Mouse (Mus musculus): Measurements from ENCODE around the gene Naaladl2. TPM values are rescaled to one million over a fixed set of nuclear protein-coding genes. Genes with fewer than 3 reads are reported as not detected.

Naaladl2 gene
- 0.18 and 0.32 TPM in 2 replicates for polyA plus RNA-seq (2015; fragmentation: Nextera tagmentation; extraction: Ambion mirVana)

DNA sequence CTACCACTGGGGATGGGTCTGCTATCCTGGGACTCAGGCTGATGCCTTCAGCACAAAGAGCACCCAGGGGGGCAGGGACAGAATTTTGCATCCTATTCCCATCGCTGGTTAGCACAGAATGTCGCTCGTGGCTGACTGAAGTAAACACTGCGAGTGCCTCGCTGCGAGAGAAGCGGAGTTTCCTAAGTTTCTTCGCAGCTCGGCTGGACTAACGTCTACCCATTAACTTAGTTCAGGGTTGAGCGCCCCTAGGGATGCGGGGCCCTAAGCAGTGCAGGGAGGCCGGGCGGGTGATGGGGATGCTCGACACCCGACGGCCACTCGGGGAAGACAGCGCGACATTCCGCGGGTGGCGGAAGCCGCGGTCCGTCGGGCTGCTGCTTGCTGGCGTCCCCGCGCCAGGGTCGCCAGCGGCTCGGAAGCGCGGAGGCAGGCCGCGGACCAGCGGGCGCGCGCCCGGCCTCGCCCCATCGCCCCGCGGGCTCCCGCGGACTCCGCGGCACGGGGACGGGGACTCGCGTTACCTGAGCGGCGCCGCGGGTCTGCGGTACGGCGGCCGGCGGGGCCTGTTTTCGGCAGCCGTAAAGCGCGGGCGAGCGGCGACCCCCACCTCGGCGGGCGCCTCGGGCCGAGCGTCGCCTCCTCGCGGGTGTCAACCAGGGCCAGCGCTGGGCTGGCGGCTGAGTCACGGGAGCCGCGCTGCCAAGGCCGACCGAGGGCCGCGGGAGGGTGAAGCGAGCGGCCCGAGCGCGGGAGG is at the start of gene Naaladl2:
TSS of gene Naaladl2 (minus strand) at position 707 of the 757 bp plus-strand sequence.
- peak within 1 kb of the TSS; percentile 66 for H3K4me3 ChIP-seq
- peak within 1 kb of the TSS; percentile 65 for H3K27ac ChIP-seq (replicated peaks)
- H3K27me3 ChIP-seq, result no peaks in the 10 kb centered on the region
- no peaks in the 10 kb centered on the region for H3K36me3 ChIP-seq
- peak within 1 kb of the TSS; percentile 64 for H3K4me2 ChIP-seq (replicated peaks)
- peak; percentile 95 for ATAC-seq (replicated peaks)
- under 1% methylated on average over 93 of the region's 93 CpGs for WGBS
- H3K9ac ChIP-seq (replicated peaks), result peak within 1 kb of the TSS; percentile 62
- H3K4me1 ChIP-seq, result peaks cover 18% of the 10 kb centered on the region
- H3K9me3 ChIP-seq, result no peaks in the 10 kb centered on the region

DNA sequence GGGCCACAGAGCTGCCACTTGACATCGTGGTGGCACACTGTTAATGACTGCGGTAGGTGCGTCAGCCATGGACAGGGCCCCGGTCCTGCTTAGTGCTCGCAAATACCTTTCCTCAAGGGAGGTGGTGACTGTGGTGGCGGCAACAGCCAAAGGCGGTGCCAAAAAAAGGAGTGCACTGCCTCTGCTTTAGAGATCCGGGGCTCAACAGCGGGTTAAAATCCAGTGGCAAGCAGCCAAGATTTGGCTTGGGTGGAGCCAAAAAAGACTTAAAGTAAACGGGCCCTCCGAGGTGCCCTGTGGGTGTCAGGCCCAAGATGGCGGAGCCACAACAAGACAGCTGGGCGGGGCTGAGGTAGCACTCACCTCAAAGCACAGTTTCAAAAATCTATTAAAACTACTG is 7.7 kb upstream of the Naaladl2 start:
- no peaks in the 10 kb centered on the region for H3K27me3 ChIP-seq
- peaks cover 16% of the 10 kb centered on the region for H3K9me3 ChIP-seq
- no peaks in the 10 kb centered on the region for H3K4me1 ChIP-seq
- 95% methylated on average over 13 of the region's 13 CpGs for WGBS
- H3K9ac ChIP-seq (replicated peaks), result no peak overlapping the region
- H3K36me3 ChIP-seq, result no peaks in the 10 kb centered on the region
- no peak overlapping the region for H3K4me2 ChIP-seq (replicated peaks)
- H3K27ac ChIP-seq (replicated peaks), result no peak overlapping the region
- H3K4me3 ChIP-seq, result no peak overlapping the region
- no peak for ATAC-seq (replicated peaks)

DNA sequence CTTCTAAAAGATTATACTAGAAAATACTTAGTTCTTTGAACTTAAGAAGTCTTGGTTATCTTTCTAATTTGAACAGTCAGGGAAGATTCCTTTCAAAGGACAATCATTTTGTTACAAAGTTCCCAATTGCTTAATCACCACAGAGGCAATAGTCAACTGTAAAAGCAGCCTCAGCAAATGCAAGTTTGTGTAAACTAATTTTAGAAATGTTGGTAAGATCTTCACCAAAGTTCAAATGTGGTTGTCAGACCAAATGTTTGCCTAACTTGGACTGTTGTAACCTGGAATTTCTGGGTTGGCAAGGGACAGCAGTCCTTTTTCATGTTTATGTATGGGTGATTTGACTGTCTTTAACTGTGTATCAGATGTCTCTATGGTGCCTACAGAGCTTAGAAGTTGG is 3.2 kb upstream of the Naaladl2 start:
- Histone ChIP-seq H3K27ac (replicated peaks) (no peak overlapping the region), H3K4me2 (replicated peaks) (no peak overlapping the region)

DNA sequence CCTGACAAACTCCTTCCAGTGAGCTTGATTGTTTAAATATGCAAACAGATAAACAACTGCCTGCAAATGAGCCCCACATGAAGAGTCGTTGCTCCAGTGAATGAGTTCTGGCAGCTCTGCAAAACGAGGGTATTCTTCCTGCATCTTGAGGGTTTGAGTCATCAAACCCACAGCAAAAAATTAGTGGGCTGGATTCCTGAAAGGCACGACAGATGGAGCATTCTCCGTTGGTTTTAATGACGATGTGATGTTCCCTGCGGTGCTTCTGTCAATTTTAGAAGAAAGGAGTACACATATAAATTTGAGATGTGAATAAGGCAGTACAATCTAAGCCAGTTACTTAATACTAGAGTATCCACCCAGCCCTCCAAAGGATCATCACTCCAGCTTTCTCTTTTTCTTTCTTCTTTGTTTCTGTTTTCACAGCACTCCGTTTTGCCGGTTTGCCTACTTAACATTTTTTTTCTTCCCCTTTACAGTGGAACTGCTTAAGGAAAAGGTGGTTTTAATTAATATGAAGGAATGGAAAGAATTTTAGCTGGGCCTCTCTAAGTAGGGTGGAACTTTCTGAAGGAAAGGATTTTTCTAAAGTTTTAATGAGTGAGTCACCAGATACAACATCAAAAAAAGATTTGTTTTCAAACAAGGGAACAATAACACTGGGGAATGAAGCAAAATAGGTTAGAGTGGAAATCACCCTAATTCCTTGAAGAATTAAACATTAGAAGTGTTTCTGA is 1.1 kb upstream of the Naaladl2 start:
- Histone ChIP-seq H3K4me3 (no peak overlapping the region), H3K9me3 (no peaks in the 10 kb centered on the region), H3K9ac (replicated peaks) (no peak overlapping the region), H3K27me3 (no peaks in the 10 kb centered on the region), H3K36me3 (no peaks in the 10 kb centered on the region), H3K27ac (replicated peaks) (peak overlapping the region; percentile 65), H3K4me1 (peaks cover 18% of the 10 kb centered on the region), H3K4me2 (replicated peaks) (peak overlapping the region; percentile 64; the same call in 1 of the 2 replicates)
- WGBS, result 2% methylated on average over 8 of the region's 8 CpGs
- ATAC-seq (replicated peaks), result peak; percentile 7; the same call in 1 of the 2 replicates

More for the DNA sequence above, 3.2 kb upstream of the Naaladl2 start:
- H3K4me1 ChIP-seq, result peaks cover 18% of the 10 kb centered on the region
- no peak overlapping the region for H3K4me3 ChIP-seq
- H3K27me3 ChIP-seq, result no peaks in the 10 kb centered on the region
- H3K9me3 ChIP-seq, result peaks cover 7% of the 10 kb centered on the region; the same call in 1 of the 2 replicates
- no peak overlapping the region for H3K9ac ChIP-seq (replicated peaks)
- no peak for ATAC-seq (replicated peaks)
- H3K36me3 ChIP-seq, result no peaks in the 10 kb centered on the region

DNA sequence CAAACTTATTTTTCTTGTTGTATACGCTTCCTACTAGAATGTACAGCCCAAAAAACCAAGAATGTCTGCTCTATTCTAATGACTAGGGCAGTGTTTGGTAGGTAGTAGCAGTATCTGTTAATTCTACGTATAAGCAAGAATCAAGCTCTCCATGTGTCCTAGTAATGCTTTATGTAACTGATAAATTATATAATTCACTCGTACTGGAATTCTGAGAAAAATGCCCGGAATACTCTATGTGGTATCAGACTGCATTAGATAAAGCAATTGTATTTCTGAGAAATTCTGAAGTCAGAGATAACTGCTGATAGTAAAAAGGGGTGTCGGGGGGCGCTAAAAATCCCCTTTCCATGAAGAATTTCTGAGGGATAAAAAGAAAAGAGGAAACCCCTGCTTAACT is 950 bp downstream of the Naaladl2 start:
- Histone ChIP-seq H3K4me2 (replicated peaks) (peak overlapping the region; percentile 64), H3K27me3 (no peaks in the 10 kb centered on the region), H3K9me3 (no peaks in the 10 kb centered on the region), H3K4me3 (peak overlapping the region; percentile 66), H3K27ac (replicated peaks) (peak overlapping the region; percentile 65), H3K4me1 (peaks cover 18% of the 10 kb centered on the region), H3K36me3 (no peaks in the 10 kb centered on the region), H3K9ac (replicated peaks) (peak overlapping the region; percentile 62)
- ATAC-seq (replicated peaks), result no peak
- WGBS, result 51% methylated on average over 6 of the region's 6 CpGs

DNA sequence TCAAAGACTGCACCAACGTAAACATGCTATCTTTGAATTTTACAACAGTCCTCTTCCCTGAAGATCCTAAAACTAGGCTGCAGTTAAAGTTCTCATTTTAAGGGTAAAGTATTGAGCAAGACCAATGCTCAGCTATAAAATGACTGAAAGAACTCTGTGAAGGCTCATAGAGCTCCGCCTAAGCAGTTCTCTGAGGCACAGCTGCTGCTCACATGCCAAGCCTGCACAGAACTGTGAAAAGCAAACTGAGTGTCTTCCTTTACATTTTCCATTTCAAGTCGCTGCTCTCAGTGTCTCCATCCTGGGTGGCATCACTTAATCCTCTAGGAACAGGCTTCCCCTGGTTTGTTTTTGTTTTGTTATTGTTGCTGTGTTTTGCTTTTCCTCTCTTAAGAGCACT is 12.2 kb downstream of the Naaladl2 start:
- no peak overlapping the region for H3K27ac ChIP-seq (replicated peaks)
- no peaks in the 10 kb centered on the region for H3K27me3 ChIP-seq
- no peaks in the 10 kb centered on the region for H3K4me1 ChIP-seq
- H3K9me3 ChIP-seq, result no peaks in the 10 kb centered on the region
- ATAC-seq (replicated peaks), result no peak
- no peaks in the 10 kb centered on the region for H3K36me3 ChIP-seq
- H3K4me3 ChIP-seq, result no peak overlapping the region
- H3K4me2 ChIP-seq (replicated peaks), result no peak overlapping the region
- WGBS, result 41% methylated on average over 3 of the region's 3 CpGs
- H3K9ac ChIP-seq (replicated peaks), result no peak overlapping the region

DNA sequence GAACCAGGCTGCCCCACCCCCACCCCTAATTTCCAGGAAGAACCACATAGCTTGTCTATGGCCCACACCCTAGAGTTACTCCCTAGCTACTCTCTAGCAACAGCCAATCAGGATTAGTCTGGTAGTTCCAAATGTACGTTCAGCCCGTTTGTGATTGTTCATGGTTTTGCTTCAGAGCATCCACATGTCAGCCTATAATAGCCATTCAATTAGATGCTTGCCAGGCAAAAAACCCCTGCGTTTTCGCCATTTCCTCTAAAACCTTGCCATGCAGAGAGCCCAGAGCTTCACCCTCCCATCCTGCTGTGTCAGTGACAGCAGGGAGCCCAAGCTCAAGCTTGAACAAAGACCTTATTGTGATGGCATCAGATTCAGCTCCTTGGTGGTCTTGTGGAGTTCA is 16.2 kb downstream of the Naaladl2 start:
- no peak overlapping the region for H3K9ac ChIP-seq (replicated peaks)
- no peak overlapping the region for H3K4me2 ChIP-seq (replicated peaks)
- no peaks in the 10 kb centered on the region for H3K27me3 ChIP-seq
- no peaks in the 10 kb centered on the region for H3K9me3 ChIP-seq
- 7% methylated on average over 4 of the region's 4 CpGs for WGBS
- 0 out of 2 replicates have a peak, but pooled peaks cover 2% of the 10 kb centered on the region for H3K4me1 ChIP-seq
- H3K4me3 ChIP-seq, result no peak overlapping the region
- H3K27ac ChIP-seq (replicated peaks), result no peak overlapping the region
- no peaks in the 10 kb centered on the region for H3K36me3 ChIP-seq
- ATAC-seq (replicated peaks), result no peak

DNA sequence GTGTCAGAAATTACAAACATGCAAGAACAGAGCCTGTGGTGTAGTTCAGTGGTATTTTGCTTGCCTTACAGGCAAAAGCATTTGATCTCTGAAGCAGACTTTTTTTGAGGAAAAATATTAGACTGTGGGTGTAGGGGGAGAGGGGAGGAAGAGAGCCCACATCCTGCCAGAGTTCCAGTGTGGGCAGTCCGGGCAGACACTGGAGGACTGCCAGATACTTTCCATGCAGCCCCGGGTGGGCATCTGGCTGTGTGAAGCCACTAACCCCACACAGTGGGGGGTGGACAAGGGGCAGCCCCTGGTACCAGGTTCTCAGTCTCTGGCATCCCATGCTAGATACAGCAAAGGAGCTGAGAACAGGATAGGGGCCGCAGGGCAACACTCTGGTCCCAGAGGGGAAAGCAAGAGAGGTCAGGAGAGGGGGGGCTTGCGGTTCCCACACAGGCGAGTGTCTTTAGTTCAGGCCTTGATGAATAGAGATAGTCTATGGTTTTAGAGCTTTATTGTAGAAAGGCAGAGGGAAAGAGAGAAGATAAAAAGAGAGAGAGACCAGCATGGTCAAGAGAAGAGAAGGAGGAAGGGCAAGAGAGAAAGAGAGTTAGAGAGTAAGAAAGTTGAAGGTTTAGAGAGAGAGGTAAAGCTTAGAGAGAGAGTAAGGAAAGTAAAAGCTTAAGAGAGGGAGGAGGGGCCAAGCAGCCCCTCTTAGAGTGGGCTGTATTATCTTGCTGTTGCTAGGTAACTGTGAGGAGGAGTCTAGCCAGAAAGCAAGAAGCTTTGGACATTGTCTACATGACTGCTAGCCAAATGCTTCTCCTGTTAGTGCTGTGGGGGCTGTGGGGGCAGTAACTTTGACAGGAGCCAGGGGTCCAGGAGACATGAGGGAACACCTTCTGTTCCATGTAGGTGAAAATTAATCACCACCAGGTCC is 18.9 kb downstream of the Naaladl2 start:
- 0 out of 2 replicates have a peak, but pooled peaks have one; percentile 41 for ATAC-seq (replicated peaks)

DNA sequence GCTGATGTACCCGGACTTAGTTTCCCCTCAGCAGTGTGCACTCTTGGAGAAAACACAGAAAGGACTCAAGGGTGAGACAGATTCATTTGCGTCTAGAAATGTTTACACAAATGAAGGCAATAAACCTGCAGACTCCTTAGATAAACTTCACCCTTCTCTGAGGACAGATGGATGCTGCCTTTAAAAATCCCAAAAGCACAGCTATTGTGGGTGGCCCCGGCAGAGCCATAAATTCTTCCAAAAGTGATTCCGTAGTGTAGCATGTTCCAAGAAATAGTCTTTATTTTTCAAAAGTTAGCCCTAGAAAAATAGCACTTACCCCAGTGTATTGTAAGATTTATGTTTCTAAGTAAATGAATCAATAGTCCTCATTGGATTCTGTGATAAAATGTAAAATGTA is 31.0 kb downstream of the Naaladl2 start:
- Histone ChIP-seq H3K36me3 (no peaks in the 10 kb centered on the region), H3K9ac (replicated peaks) (no peak overlapping the region), H3K4me1 (no peaks in the 10 kb centered on the region), H3K27ac (replicated peaks) (no peak overlapping the region), H3K9me3 (no peaks in the 10 kb centered on the region), H3K27me3 (no peaks in the 10 kb centered on the region), H3K4me3 (no peak overlapping the region), H3K4me2 (replicated peaks) (no peak overlapping the region)
- no peak for ATAC-seq (replicated peaks)
- WGBS, result 90% methylated on average over 4 of the region's 4 CpGs

More for the DNA sequence above, 18.9 kb downstream of the Naaladl2 start:
- H3K36me3 ChIP-seq, result no peaks in the 10 kb centered on the region
- H3K4me2 ChIP-seq (replicated peaks), result no peak overlapping the region
- no peak overlapping the region for H3K4me3 ChIP-seq
- 0 out of 2 replicates have a peak, but pooled peaks cover 2% of the 10 kb centered on the region for H3K4me1 ChIP-seq
- 14% methylated on average over 5 of the region's 5 CpGs for WGBS
- H3K9ac ChIP-seq (replicated peaks), result no peak overlapping the region
- H3K27me3 ChIP-seq, result no peaks in the 10 kb centered on the region
- no peak overlapping the region for H3K27ac ChIP-seq (replicated peaks)
- H3K9me3 ChIP-seq, result no peaks in the 10 kb centered on the region

DNA sequence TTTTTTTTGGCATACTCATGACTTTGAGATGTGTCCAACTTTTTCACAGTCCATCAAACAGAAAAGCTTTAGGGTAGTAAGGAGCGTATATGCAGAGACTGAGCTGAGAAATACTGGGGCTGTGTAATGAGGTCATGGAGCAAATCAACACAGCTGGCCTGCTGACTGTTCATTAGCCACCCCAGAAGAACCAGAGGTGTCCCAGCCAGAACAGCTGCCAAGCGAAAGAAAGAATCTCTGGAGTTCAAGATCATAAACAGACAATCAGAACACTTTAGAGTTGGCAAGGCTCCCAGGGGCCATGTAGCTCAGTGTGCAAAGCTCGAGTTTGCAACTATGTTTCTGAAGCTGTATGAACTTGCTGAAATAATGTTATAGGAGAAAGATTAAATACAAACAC is 35.1 kb downstream of the Naaladl2 start:
- H3K9ac ChIP-seq (replicated peaks), result no peak overlapping the region
- no peak overlapping the region for H3K4me3 ChIP-seq
- H3K9me3 ChIP-seq, result no peaks in the 10 kb centered on the region
- H3K27ac ChIP-seq (replicated peaks), result no peak overlapping the region
- whole genome bisulfite sequencing, result 46% methylated on average over 3 of the region's 3 CpGs
- H3K36me3 ChIP-seq, result no peaks in the 10 kb centered on the region
- no peaks in the 10 kb centered on the region for H3K4me1 ChIP-seq
- no peaks in the 10 kb centered on the region for H3K27me3 ChIP-seq
- 0 out of 2 replicates have a peak, but pooled peaks have one; percentile 53 for ATAC-seq (replicated peaks)
- no peak overlapping the region for H3K4me2 ChIP-seq (replicated peaks)

DNA sequence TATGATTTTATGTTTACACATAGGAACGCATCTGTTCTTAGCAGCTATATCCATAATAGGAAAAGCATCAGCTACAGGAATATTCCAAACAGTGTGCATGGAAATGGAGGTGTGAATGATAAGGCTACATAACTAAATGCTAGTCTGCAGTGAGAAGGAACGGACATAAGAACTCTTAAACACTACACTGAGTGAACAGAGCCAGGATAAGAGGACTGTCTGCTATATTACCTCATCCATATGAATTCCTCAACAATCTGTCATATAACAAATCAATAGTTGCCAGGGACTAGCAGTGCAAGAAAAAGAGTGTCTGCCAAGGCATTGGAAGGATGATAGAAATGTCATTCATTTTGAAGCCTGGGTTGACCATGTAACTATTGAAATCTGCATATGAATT is 51.1 kb downstream of the Naaladl2 start:
- no peaks in the 10 kb centered on the region for H3K4me1 ChIP-seq
- H3K36me3 ChIP-seq, result no peaks in the 10 kb centered on the region
- no peak; the same call in 1 of the 2 replicates for ATAC-seq (replicated peaks)
- H3K4me2 ChIP-seq (replicated peaks), result no peak overlapping the region
- no peak overlapping the region for H3K4me3 ChIP-seq
- H3K27ac ChIP-seq (replicated peaks), result no peak overlapping the region
- H3K9ac ChIP-seq (replicated peaks), result no peak overlapping the region
- no peaks in the 10 kb centered on the region for H3K9me3 ChIP-seq
- H3K27me3 ChIP-seq, result no peaks in the 10 kb centered on the region
- 79% methylated on average over 2 of the region's 2 CpGs for WGBS
